Mouse (Mus musculus) cerebellum, adult (tissue): ENCODE measurements at regions not wholly inside any gene's neighbourhood (a gene's known extent, or its start where the extent isn't known, plus 50 kb on each side); places are given as distances from the start of the nearest gene placed in this dataset.

Experiments
- ATAC-seq: cut with Nextera tagmentation; 2 replicates; pipeline ENCODE4 v1.9.2; 2017; ENCODE audit warnings: mild to moderate bottlenecking, moderate library complexity, mixed read lengths; ENCODE audit not compliant: insufficient number of reproducible peaks, low FRiP score, low TSS enrichment

GRCm38 (mm10) chr1:89288001-89288400 lies 166.6 kb upstream of the Agap1 start:
- no peak for ATAC-seq

GRCm38 (mm10) chr1:89288921-89289320 lies 165.7 kb upstream of the Agap1 start:
- no peak for ATAC-seq

- no peak for ATAC-seq
These were observed 157.9 kb upstream of the Agap1 start for GRCm38 (mm10) chr1:89296691-89297090.

GRCm38 (mm10) chr1:89297766-89298165 lies 156.8 kb upstream of the Agap1 start:
- ATAC-seq: no peak

GRCm38 (mm10) chr1:89301151-89301550 lies 153.5 kb upstream of the Agap1 start:
- ATAC-seq: no peak

- peak; percentile 45; the same call in 1 of the 2 replicates for ATAC-seq
These were observed 152.1 kb upstream of the Agap1 start for GRCm38 (mm10) chr1:89302368-89302951.

GRCm38 (mm10) chr1:89305171-89305570 lies 149.4 kb upstream of the Agap1 start:
- no peak for ATAC-seq

GRCm38 (mm10) chr1:89308788-89309187 lies 145.8 kb upstream of the Agap1 start:
- ATAC-seq: peak; percentile 82

GRCm38 (mm10) chr1:89313064-89313463 lies 141.5 kb upstream of the Agap1 start:
- no peak for ATAC-seq

- ATAC-seq: no peak
These were observed 136.7 kb upstream of the Agap1 start for GRCm38 (mm10) chr1:89317897-89318296.

- ATAC-seq: no peak
These were observed 135.9 kb upstream of the Agap1 start for GRCm38 (mm10) chr1:89318663-89319062.

- ATAC-seq: no peak
These were observed 132.0 kb upstream of the Agap1 start for GRCm38 (mm10) chr1:89322621-89323020.

GRCm38 (mm10) chr1:89323091-89323490 lies 131.5 kb upstream of the Agap1 start:
- no peak for ATAC-seq

GRCm38 (mm10) chr1:89331352-89331751 lies 123.3 kb upstream of the Agap1 start:
- no peak for ATAC-seq

- no peak for ATAC-seq
These were observed 121.9 kb upstream of the Agap1 start for GRCm38 (mm10) chr1:89332676-89333075.

- ATAC-seq: no peak
These were observed 116.7 kb upstream of the Agap1 start for GRCm38 (mm10) chr1:89337861-89338260.

- ATAC-seq: no peak
These were observed 111.8 kb upstream of the Agap1 start for GRCm38 (mm10) chr1:89342794-89343193.

GRCm38 (mm10) chr1:89344546-89344945 lies 110.1 kb upstream of the Agap1 start:
- 0 out of 2 replicates have a peak, but pooled peaks have one; percentile 40 for ATAC-seq

- ATAC-seq: no peak
These were observed 107.3 kb upstream of the Agap1 start for GRCm38 (mm10) chr1:89347341-89347740.

GRCm38 (mm10) chr1:89352936-89353335 lies 101.7 kb upstream of the Agap1 start:
- no peak for ATAC-seq

GRCm38 (mm10) chr1:89359257-89359656 lies 95.3 kb upstream of the Agap1 start:
- ATAC-seq: no peak

- ATAC-seq: peak; percentile 72; the same call in 1 of the 2 replicates
These were observed 89.9 kb upstream of the Agap1 start for GRCm38 (mm10) chr1:89364547-89365305.
